Mouse (Mus musculus) hindbrain, embryonic 12.5 days (tissue): ENCODE results near the gene Enpp4. TPM values are rescaled to one million over a fixed set of nuclear protein-coding genes. Genes with fewer than 3 reads are reported as not detected.

ENCODE experiments used
- ATAC-seq: fragments of 200-750 bp; cut with Nextera tagmentation; 2 replicates; pipeline ENCODE4 v1.8.0; 2017; ENCODE audit warnings: moderate TSS enrichment; ENCODE audit not compliant: low FRiP score
- H3K27ac ChIP-seq: fragments of 300-500 bp; sonication (generic); 2 replicates; pipeline ENCODE4 v1.5.1; 2016; ENCODE audit warnings: mild to moderate bottlenecking
- H3K27me3 ChIP-seq: fragments of 300-500 bp; sonication (generic); 2 replicates; pipeline ENCODE4 v1.6.1; 2016; ENCODE audit warnings: mild to moderate bottlenecking
- H3K36me3 ChIP-seq: fragments of 300-500 bp; sonication (generic); 2 replicates; pipeline ENCODE4 v1.6.1; 2016; ENCODE audit warnings: mild to moderate bottlenecking
- H3K4me1 ChIP-seq: fragments of 300-500 bp; sonication (generic); 2 replicates; pipeline ENCODE4 v1.6.1; 2016
- H3K4me2 ChIP-seq: fragments of 300-500 bp; sonication (generic); replicated peaks from 2 replicates; pipeline ENCODE4 v1.6.1; 2016; ENCODE audit warnings: mild to moderate bottlenecking
- H3K4me3 ChIP-seq: fragments of 300-500 bp; sonication (generic); 2 replicates; pipeline ENCODE4 v1.5.1; 2016; ENCODE audit warnings: mild to moderate bottlenecking
- H3K9ac ChIP-seq: fragments of 300-500 bp; sonication (generic); 2 replicates; pipeline ENCODE4 v1.6.1; 2016; ENCODE audit warnings: mild to moderate bottlenecking, moderate library complexity
- H3K9me3 ChIP-seq: fragments of 300-500 bp; sonication (generic); replicated peaks from 2 replicates; pipeline ENCODE4 v1.6.1; 2016; ENCODE audit warnings: mild to moderate bottlenecking
- WGBS: fragments of 180-500 bp; shearing (Covaris S2); methylation state at CpG from one replicate; pipeline ENCODE4 v1.1.7; 2016; 5-methylcytosine and 5-hydroxymethylcytosine counted together
- polyA plus RNA-seq: library from polyadenylated mRNA; unstranded; fragments of >200 nt; fragmentation: Nextera tagmentation; extraction: Ambion mirVana; gene quantifications from 2 replicates; pipeline ENCODE4 v1.2.1, GENCODE M21; 2016

Gene Enpp4
- 3.9 and 4.3 TPM in 2 replicates for polyA plus RNA-seq

GRCm38 (mm10) chr17:44105287-44106138, at the start of gene Enpp4:
Gene Enpp4 (minus strand): TSS chr17:44105809.
- peak within 1 kb of the TSS; percentile 69 for H3K9ac ChIP-seq
- H3K4me1 ChIP-seq = peaks cover 5% of the 10 kb centered on the region
- under 1% methylated on average over 73 of the region's 76 CpGs for WGBS
- H3K4me2 ChIP-seq = peak within 1 kb of the TSS; percentile 96
- 0 out of 2 replicates have a peak, but pooled peaks cover 9% of the 10 kb centered on the region for H3K27me3 ChIP-seq
- no peaks in the 10 kb centered on the region for H3K36me3 ChIP-seq
- peak; percentile 99 for ATAC-seq
- H3K9me3 ChIP-seq = no peaks in the 10 kb centered on the region
- peak within 1 kb of the TSS; percentile 41 for H3K27ac ChIP-seq
- peak within 1 kb of the TSS; percentile 65 for H3K4me3 ChIP-seq

DNA sequence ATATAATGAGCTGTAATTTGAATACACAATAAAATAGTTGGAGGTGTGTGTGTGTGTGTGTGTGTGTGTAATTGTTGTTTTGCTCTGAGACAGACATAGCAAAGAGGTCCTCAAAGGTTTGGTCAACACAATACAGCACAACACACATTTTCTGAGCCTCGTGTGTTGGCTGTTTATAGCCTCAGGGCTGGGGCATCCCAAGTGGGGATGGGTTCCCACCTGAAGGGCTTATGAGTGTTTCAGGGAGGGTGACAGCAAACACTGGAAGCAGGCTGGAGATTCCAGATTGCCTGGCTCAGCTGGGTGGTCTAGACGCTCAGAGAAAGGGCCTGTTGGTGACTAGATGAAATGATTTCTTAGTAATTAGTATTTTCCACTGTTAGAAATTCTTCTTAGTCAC, 49.6 kb upstream of the Enpp4 start:
- Histone ChIP-seq H3K36me3 (no peaks in the 10 kb centered on the region), H3K4me1 (no peaks in the 10 kb centered on the region), H3K9ac (no peak overlapping the region), H3K4me3 (no peak overlapping the region), H3K4me2 (no peak overlapping the region), H3K27me3 (no peaks in the 10 kb centered on the region), H3K27ac (no peak overlapping the region), H3K9me3 (no peaks in the 10 kb centered on the region)
- ATAC-seq = no peak
- 60% methylated on average over 2 of the region's 2 CpGs for WGBS

- Histone ChIP-seq H3K27ac (no peak overlapping the region), H3K27me3 (no peaks in the 10 kb centered on the region)
- ATAC-seq = no peak
Measured at GRCm38 (mm10) chr17:44153871-44154270, 48.3 kb upstream of the Enpp4 start.

GRCm38 (mm10) chr17:44151889-44152288, 46.3 kb upstream of the Enpp4 start:
- WGBS = 81% methylated on average over 8 of the region's 8 CpGs
- Histone ChIP-seq H3K4me1 (no peaks in the 10 kb centered on the region), H3K27me3 (no peaks in the 10 kb centered on the region), H3K9ac (no peak overlapping the region), H3K4me3 (no peak overlapping the region), H3K9me3 (no peaks in the 10 kb centered on the region), H3K36me3 (no peaks in the 10 kb centered on the region), H3K27ac (no peak overlapping the region), H3K4me2 (no peak overlapping the region)
- no peak for ATAC-seq

More at GRCm38 (mm10) chr17:44153871-44154270, 48.3 kb upstream of the Enpp4 start:
- no peaks in the 10 kb centered on the region for H3K36me3 ChIP-seq
- no peak overlapping the region for H3K4me2 ChIP-seq
- no peaks in the 10 kb centered on the region for H3K9me3 ChIP-seq
- H3K4me3 ChIP-seq = no peak overlapping the region
- no peak overlapping the region for H3K9ac ChIP-seq
- no peaks in the 10 kb centered on the region for H3K4me1 ChIP-seq
- WGBS = 43% methylated on average over 5 of the region's 5 CpGs

GRCm38 (mm10) chr17:44151130-44151529, 45.5 kb upstream of the Enpp4 start:
- no peak overlapping the region for H3K4me3 ChIP-seq
- no peaks in the 10 kb centered on the region for H3K27me3 ChIP-seq
- H3K27ac ChIP-seq = no peak overlapping the region
- no peaks in the 10 kb centered on the region for H3K36me3 ChIP-seq
- H3K9ac ChIP-seq = no peak overlapping the region
- WGBS = 79% methylated on average over 3 of the region's 3 CpGs
- ATAC-seq = no peak
- H3K4me1 ChIP-seq = no peaks in the 10 kb centered on the region
- no peak overlapping the region for H3K4me2 ChIP-seq
- H3K9me3 ChIP-seq = no peaks in the 10 kb centered on the region

- H3K4me2 ChIP-seq = no peak overlapping the region
- H3K9me3 ChIP-seq = no peaks in the 10 kb centered on the region
- WGBS = 93% methylated on average over 5 of the region's 5 CpGs
- H3K36me3 ChIP-seq = no peaks in the 10 kb centered on the region
- H3K9ac ChIP-seq = no peak overlapping the region
- no peak overlapping the region for H3K4me3 ChIP-seq
- no peaks in the 10 kb centered on the region for H3K4me1 ChIP-seq
- ATAC-seq = no peak
- H3K27ac ChIP-seq = no peak overlapping the region
- H3K27me3 ChIP-seq = no peaks in the 10 kb centered on the region
Measured at GRCm38 (mm10) chr17:44148109-44148846, 42.7 kb upstream of the Enpp4 start.

DNA sequence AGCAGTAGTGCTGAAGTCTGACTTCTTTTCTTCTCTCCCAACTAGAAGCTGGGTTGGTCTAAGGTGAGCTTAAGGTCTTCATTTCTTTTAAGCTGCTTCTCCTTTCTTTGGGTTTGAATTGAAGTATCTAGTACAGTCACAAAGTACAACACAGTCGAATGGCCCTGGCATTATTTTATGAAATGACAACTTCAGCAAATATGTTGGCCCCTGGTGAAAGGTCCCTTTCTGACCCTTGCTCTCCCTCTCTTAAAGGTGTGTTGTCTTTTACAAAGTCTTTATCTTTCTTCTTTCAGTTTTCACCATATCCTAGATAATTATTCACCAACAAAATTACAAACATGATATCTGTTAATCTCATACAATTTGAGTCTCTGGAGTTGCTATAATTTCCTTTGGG, 40.2 kb upstream of the Enpp4 start:
- WGBS = 84% methylated on average over 1 of the region's 1 CpGs
- no peaks in the 10 kb centered on the region for H3K4me1 ChIP-seq

DNA sequence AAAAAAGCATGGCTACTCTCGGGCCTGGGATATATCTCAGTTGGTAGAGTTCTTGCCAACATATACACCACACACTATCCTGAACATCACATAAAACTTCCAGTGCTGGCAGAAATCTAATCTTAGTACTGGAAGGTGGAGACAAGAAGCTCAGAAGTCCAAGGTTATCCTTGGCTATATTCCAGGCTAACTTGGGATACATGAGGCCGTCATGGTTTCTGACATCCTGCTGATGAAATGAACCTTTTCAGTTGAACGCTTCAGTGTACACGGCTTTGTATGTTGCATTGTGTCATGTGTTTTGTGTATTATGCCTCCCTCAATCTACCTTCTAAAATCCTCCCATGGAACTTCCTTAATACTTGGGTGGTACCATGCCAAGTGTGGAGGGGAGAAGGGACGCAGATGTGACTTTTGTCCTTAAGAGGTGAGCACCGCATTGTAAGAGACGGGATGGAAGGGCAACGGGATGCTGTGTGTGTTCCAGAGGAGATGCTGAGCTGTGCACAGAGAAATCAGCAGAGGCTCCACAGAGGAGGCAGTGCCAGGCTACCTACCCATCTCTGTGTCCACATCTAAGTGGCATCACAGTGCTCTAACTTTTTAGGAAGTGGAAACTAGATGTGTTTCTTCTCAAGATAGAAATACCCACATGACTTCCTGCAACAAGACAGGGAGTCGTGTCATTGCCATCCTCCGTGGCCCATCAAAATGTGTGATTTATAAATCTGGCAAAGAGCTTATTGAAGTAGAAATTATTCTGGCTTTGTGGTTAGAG, 31.4 kb upstream of the Enpp4 start:
- no peak overlapping the region for H3K9ac ChIP-seq
- H3K27ac ChIP-seq = no peak overlapping the region
- 85% methylated on average over 10 of the region's 10 CpGs for WGBS
- no peaks in the 10 kb centered on the region for H3K9me3 ChIP-seq
- no peaks in the 10 kb centered on the region for H3K36me3 ChIP-seq
- no peaks in the 10 kb centered on the region for H3K4me1 ChIP-seq
- H3K4me2 ChIP-seq = no peak overlapping the region
- 0 out of 2 replicates have a peak, but pooled peaks cover 2% of the 10 kb centered on the region for H3K27me3 ChIP-seq
- no peak for ATAC-seq
- no peak overlapping the region for H3K4me3 ChIP-seq

More for the DNA sequence above, 40.2 kb upstream of the Enpp4 start:
- H3K36me3 ChIP-seq = no peaks in the 10 kb centered on the region
- no peak overlapping the region for H3K4me3 ChIP-seq
- H3K4me2 ChIP-seq = no peak overlapping the region
- no peak overlapping the region for H3K9ac ChIP-seq
- no peak overlapping the region for H3K27ac ChIP-seq
- no peak for ATAC-seq
- no peaks in the 10 kb centered on the region for H3K9me3 ChIP-seq
- no peaks in the 10 kb centered on the region for H3K27me3 ChIP-seq

GRCm38 (mm10) chr17:44136018-44136417, 30.4 kb upstream of the Enpp4 start:
- Histone ChIP-seq H3K4me2 (no peak overlapping the region), H3K4me1 (no peaks in the 10 kb centered on the region), H3K36me3 (no peaks in the 10 kb centered on the region), H3K27ac (no peak overlapping the region), H3K27me3 (0 out of 2 replicates have a peak, but pooled peaks cover 2% of the 10 kb centered on the region), H3K9me3 (no peaks in the 10 kb centered on the region), H3K9ac (no peak overlapping the region), H3K4me3 (no peak overlapping the region)
- no peak for ATAC-seq
- WGBS = 78% methylated on average over 8 of the region's 8 CpGs

DNA sequence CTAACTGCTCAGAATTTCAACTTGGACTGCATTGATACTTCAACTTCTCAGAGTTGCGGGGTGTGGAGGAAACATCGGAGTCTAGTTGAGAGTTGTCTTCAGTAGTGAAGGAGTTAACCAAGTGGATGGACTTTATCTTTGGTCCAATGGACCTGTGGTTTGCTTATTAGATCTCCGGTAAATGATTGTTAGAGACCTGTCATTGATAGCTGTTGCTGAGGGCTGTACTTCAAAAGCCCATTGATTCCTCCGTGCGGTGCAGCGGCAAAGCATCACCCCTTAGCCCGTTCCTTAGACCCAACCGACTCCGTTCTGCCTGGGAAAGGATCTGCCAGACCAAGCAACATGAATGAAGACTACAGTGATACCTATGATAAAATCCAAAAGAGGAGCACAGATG, 28.9 kb upstream of the Enpp4 start:
- ATAC-seq = no peak
- Histone ChIP-seq H3K9ac (no peak overlapping the region), H3K36me3 (no peaks in the 10 kb centered on the region), H3K27ac (no peak overlapping the region), H3K4me1 (no peaks in the 10 kb centered on the region), H3K27me3 (0 out of 2 replicates have a peak, but pooled peaks cover 2% of the 10 kb centered on the region), H3K4me3 (no peak overlapping the region), H3K4me2 (no peak overlapping the region), H3K9me3 (no peaks in the 10 kb centered on the region)
- WGBS = 66% methylated on average over 9 of the region's 9 CpGs

- 0 out of 2 replicates have a peak, but pooled peaks cover 2% of the 10 kb centered on the region for H3K27me3 ChIP-seq
- no peak overlapping the region for H3K9ac ChIP-seq
- no peak overlapping the region for H3K27ac ChIP-seq
- H3K9me3 ChIP-seq = no peaks in the 10 kb centered on the region
- ATAC-seq = no peak
- no peak overlapping the region for H3K4me2 ChIP-seq
- 77% methylated on average over 6 of the region's 6 CpGs for WGBS
- no peak overlapping the region for H3K4me3 ChIP-seq
- H3K4me1 ChIP-seq = no peaks in the 10 kb centered on the region
- H3K36me3 ChIP-seq = no peaks in the 10 kb centered on the region
Measured at GRCm38 (mm10) chr17:44134106-44134505, 28.5 kb upstream of the Enpp4 start.

- Histone ChIP-seq H3K9ac (no peak overlapping the region), H3K9me3 (no peaks in the 10 kb centered on the region), H3K27me3 (0 out of 2 replicates have a peak, but pooled peaks cover 2% of the 10 kb centered on the region), H3K4me3 (no peak overlapping the region), H3K4me1 (no peaks in the 10 kb centered on the region), H3K4me2 (no peak overlapping the region), H3K36me3 (no peaks in the 10 kb centered on the region), H3K27ac (no peak overlapping the region)
- no peak for ATAC-seq
- WGBS = 13% methylated on average over 7 of the region's 7 CpGs
Measured at GRCm38 (mm10) chr17:44130429-44130828, 24.8 kb upstream of the Enpp4 start.
